Comparison of ENCODE assay signal across 9 mouse cellular contexts in the genomic region with DNA sequence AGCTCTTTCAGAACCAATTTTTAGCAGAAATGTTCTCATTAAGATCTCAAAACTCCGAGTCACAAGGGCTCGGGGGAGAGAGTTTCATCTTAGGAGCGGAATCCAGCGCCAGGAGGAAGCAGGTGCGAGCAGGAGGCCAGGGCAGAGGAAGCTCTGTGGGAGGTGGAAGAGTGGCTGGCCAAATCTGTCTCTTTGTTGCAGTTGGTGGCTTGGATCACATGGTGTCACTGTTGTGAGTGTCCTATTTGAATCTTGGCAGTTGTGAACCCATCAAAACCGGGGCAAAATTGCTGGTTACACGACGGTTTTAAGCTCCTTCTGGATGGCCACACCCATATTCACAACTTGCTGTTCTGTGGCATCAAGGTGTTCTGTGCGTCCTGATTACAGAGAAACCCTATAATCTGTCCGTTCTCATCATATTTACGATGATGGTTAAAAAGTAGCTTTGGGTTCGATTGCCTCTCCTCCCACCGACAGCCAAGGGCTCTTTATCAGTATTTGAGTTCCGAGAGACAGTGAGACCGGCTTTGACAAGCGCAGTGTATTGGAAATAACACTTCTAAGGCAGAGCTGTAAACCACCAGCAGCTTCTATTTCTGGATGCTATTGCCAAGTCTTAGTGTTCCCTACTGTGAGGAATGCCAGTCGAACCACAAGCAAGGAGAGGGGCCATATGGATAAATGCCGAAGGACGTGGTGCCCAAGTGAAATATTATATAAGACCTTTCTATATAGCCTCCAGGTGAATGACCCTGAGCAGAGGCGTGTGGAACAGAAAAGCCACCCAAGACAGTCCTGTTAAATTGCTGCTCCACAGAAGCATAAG. TPM values are rescaled to one million over a fixed set of nuclear protein-coding genes. Genes with fewer than 3 reads are reported as not detected.
DNase-seq lines count a peak whose midpoint lies in the region; ATAC-seq and TF ChIP-seq lines count a peak whose summit lies in the region.
"Had no signal": no experiment of that assay in that cellular context is flagged by ENCODE, and none has a peak within 500 bp of the region (broad histone marks: within the 10 kb centered on the region; RNA-seq: fewer than 3 reads in every experiment).

No protein-coding gene starts in this region.

- no peak overlapping the region for H3K4me2 ChIP-seq in lung, postnatal 0 days (replicated peaks; ENCODE audit: low read depth, low read length)
- no peak overlapping the region for H3K4me2 ChIP-seq in forebrain, embryonic 15.5 days (replicated peaks)
- H3K4me2 ChIP-seq: embryonic facial prominence, embryonic 15.5 days had no signal

- WGBS in lung, postnatal 0 days = 52% methylated on average over 20 of the region's 20 CpGs
- WGBS in forebrain, embryonic 15.5 days = 58% methylated on average over 20 of the region's 20 CpGs

- H3K27me3 ChIP-seq in lung, postnatal 0 days (replicated peaks; ENCODE audit: insufficient read depth, low read length) = no peaks in the 10 kb centered on the region
- H3K27me3 ChIP-seq in forebrain, embryonic 15.5 days = no peaks in the 10 kb centered on the region
- H3K27me3 ChIP-seq: embryonic facial prominence, embryonic 15.5 days had no signal

- TF ChIP-seq CTCF in lung, postnatal 0 days (IDR thresholded peaks at IDR 0.05) = peak; percentile 37

- no peaks in the 10 kb centered on the region for H3K9me3 ChIP-seq in lung, postnatal 0 days (ENCODE audit: low read length)
- no peaks in the 10 kb centered on the region for H3K9me3 ChIP-seq in forebrain, embryonic 15.5 days
- H3K9me3 ChIP-seq: embryonic facial prominence, embryonic 15.5 days had no signal

- DNase-seq in adrenal gland, postnatal 14 days = peak; percentile 14
- DNase-seq in adrenal gland, adult 8-10 months = no peak
- peak; percentile 14 for DNase-seq in lung, postnatal 0 days (ENCODE audit: low spot score)
- DNase-seq in lung, postnatal 25 days (ENCODE audit: low spot score) = no peak
- DNase-seq in cerebellum, adult 9-10 months = peak; percentile 91
- DNase-seq in left cerebral cortex, postnatal 4 days = peak; percentile 65
- peak; percentile 46 to 57 for DNase-seq in thymus, postnatal 36 days

- H3K27ac ChIP-seq in lung, postnatal 0 days (ENCODE audit: low read length) = no peak overlapping the region
- H3K27ac ChIP-seq in forebrain, embryonic 15.5 days (replicated peaks) = no peak overlapping the region
- H3K27ac ChIP-seq: embryonic facial prominence, embryonic 15.5 days had no signal

- H3K36me3 ChIP-seq in lung, postnatal 0 days (ENCODE audit: insufficient read depth, low read length) = no peaks in the 10 kb centered on the region
- H3K36me3 ChIP-seq in forebrain, embryonic 15.5 days = no peaks in the 10 kb centered on the region
- H3K36me3 ChIP-seq: embryonic facial prominence, embryonic 15.5 days had no signal

- H3K9ac ChIP-seq in lung, postnatal 0 days (replicated peaks; ENCODE audit: low read depth) = no peak overlapping the region
- no peak overlapping the region for H3K9ac ChIP-seq in forebrain, embryonic 15.5 days (replicated peaks)
- H3K9ac ChIP-seq: embryonic facial prominence, embryonic 15.5 days had no signal

- no peak for TF ChIP-seq EP300 in lung, postnatal 0 days (IDR thresholded peaks at IDR 0.05)

- no peak overlapping the region for H3K4me3 ChIP-seq in lung, postnatal 0 days (ENCODE audit: low read depth, low read length)
- no peak overlapping the region for H3K4me3 ChIP-seq in forebrain, embryonic 15.5 days
- H3K4me3 ChIP-seq: embryonic facial prominence, embryonic 15.5 days had no signal

- no peaks in the 10 kb centered on the region for H3K4me1 ChIP-seq in lung, postnatal 0 days (ENCODE audit: insufficient read depth, low read depth, low read length)
- 0 out of 2 replicates have a peak, but pooled peaks cover 3% of the 10 kb centered on the region for H3K4me1 ChIP-seq in forebrain, embryonic 15.5 days
- H3K4me1 ChIP-seq: embryonic facial prominence, embryonic 15.5 days had no signal

- intact Hi-C loops in left cerebral cortex, postnatal 4 days (cut with DNase I) = loop anchor here (5.0 to 10.0 kb wide), 3 partner anchors 228 to 655 kb away; a partner anchor contains a TSS

- ATAC-seq in lung, postnatal 0 days = no peak
- ATAC-seq in forebrain, embryonic 15.5 days (replicated peaks) = no peak

RNA-seq across cellular contexts. Expression of a gene that starts 47.4 kb away (rescaled TPM):
- total RNA-seq in adrenal gland, postnatal 14 days (2021) = 59.9 and 83.1 TPM in 2 replicates
- 10 to 100 TPM; 61.4 to 74.7 (median 70.7) TPM for total RNA-seq in adrenal gland, adult 8-10 months (2022)
- polyA plus RNA-seq in lung, postnatal 0 days (2015; fragmentation: Nextera tagmentation; extraction: Ambion mirVana) = 17.5 and 20.9 TPM in 2 replicates
- 10 to 100 TPM; 78.8 to 80.9 TPM for total RNA-seq in left cerebral cortex, postnatal 4 days (2021)
- 19.4 and 21.1 TPM in 2 replicates for polyA plus RNA-seq in forebrain, embryonic 15.5 days (2015; fragmentation: Nextera tagmentation; extraction: Ambion mirVana)

Comparison
In these comparisons a context has a peak if more than half of its experiments do, and no peak if none do; other contexts are left out.
1. DNase-seq: peak in adrenal gland, postnatal 14 days (single experiment), lung, postnatal 0 days (single experiment), cerebellum, adult 9-10 months (single experiment), left cerebral cortex, postnatal 4 days (single experiment) and thymus, postnatal 36 days (2 of 2); none in adrenal gland, adult 8-10 months (single experiment) and lung, postnatal 25 days (single experiment).